Mouse (Mus musculus) midbrain, embryonic 14.5 days (tissue): ENCODE results near the gene Bloc1s2. TPM values are rescaled to one million over a fixed set of nuclear protein-coding genes. Genes with fewer than 3 reads are reported as not detected.

Experiments used
- ATAC-seq: fragments of 200-750 bp; cut with Nextera tagmentation; 2 replicates; pipeline ENCODE4 v1.8.0; 2017; ENCODE audit warnings: moderate number of reproducible peaks, moderate library complexity; ENCODE audit not compliant: low FRiP score, low TSS enrichment
- DNase-seq: peaks from one replicate; pipeline ENCODE4 v3.0.0-alpha.2; 2015
- H3K27ac ChIP-seq: fragments of 300-500 bp; sonication (generic); replicated peaks from 2 replicates; pipeline ENCODE4 v1.5.1; 2014; ENCODE audit warnings: mild to moderate bottlenecking, low read depth, low read length, moderate library complexity
- H3K27me3 ChIP-seq: fragments of 300-500 bp; sonication (generic); 2 replicates; pipeline ENCODE4 v1.6.1; 2014; ENCODE audit warnings: low read length, control low read depth, mixed read lengths; ENCODE audit not compliant: control insufficient read depth, insufficient read depth
- H3K36me3 ChIP-seq: fragments of 300-500 bp; sonication (generic); 2 replicates; pipeline ENCODE4 v1.6.1; 2014; ENCODE audit warnings: low read length, control low read depth; ENCODE audit not compliant: control insufficient read depth, insufficient read depth
- H3K4me1 ChIP-seq: fragments of 300-500 bp; sonication (generic); 2 replicates; pipeline ENCODE4 v1.6.1; 2014; ENCODE audit warnings: mild to moderate bottlenecking, antibody characterized with exemption, low read length, control low read depth; ENCODE audit not compliant: control insufficient read depth, insufficient read depth
- H3K4me2 ChIP-seq: fragments of 300-500 bp; sonication (generic); 2 replicates; pipeline ENCODE4 v1.6.1; 2014; ENCODE audit warnings: mild to moderate bottlenecking, low read length, moderate library complexity
- H3K4me3 ChIP-seq: fragments of 300-500 bp; sonication (generic); replicated peaks from 2 replicates; pipeline ENCODE4 v1.5.1; 2014; ENCODE audit warnings: low read depth, low read length
- H3K9ac ChIP-seq: fragments of 300-500 bp; sonication (generic); replicated peaks from 2 replicates; pipeline ENCODE4 v1.6.1; 2014; ENCODE audit warnings: mild to moderate bottlenecking, low read length, moderate library complexity
- H3K9me3 ChIP-seq: fragments of 300-500 bp; sonication (generic); 2 replicates; pipeline ENCODE4 v1.6.1; 2016; ENCODE audit warnings: low read length, control low read depth, mixed read lengths; ENCODE audit not compliant: control insufficient read depth
- WGBS: fragments of 180-500 bp; shearing (Covaris S2); extraction: QIAGEN DNeasy Blood & Tissue Kit; methylation state at CpG from one replicate; pipeline ENCODE4 v1.1.7; 2014; 5-methylcytosine and 5-hydroxymethylcytosine counted together
- polyA plus RNA-seq: library from polyadenylated mRNA; unstranded; fragments of >200 nt; fragmentation: Nextera tagmentation; extraction: Ambion mirVana; gene quantifications from 2 replicates; pipeline ENCODE4 v1.2.1, GENCODE M21; 2014

Gene Bloc1s2
- polyA plus RNA-seq, result 166 and 176 TPM in 2 replicates

DNA sequence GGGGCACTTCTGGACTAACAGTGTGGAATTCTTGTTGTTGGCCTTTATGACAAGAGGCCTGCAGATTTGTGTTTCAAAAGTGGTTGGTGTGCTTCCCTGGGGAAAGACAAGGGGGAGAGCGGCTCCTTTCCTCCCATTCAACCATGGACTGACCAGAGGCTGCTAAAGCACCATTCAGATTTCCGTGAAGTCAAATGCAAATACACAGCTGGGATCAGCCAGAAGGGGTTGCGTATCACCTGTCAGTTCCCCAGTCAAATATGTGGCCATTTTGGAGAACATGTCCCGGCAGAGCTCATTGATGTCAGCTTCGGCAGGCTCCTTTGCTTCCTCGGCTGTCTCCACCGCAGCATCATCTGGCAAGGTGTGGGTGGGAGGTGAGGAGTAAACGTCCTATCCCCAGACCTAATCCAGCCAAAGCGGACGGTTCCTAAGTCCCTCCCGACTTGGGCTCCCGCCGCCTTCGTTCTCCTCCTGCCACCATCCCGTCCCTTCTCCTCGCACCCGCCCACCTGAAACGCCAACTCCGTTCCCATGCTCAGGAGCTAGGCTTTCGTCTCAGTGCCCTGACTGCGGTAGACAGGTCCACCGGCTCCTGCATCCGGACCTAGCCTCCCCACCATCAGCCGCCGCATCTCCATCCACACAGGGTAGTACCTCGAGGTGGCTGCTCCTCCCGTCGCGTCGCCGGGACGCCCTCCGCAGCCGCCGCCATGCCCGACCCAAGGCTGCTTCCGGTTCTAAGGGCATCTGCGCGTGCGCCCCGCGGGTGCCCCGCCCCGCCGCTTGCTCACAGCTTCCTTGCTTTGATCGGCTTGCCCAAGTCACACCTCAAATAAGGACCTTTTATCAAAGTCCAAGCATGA lies at the start of gene Bloc1s2:
Bloc1s2 (minus strand) TSS at position 745 of the 866 bp plus-strand sequence.
- DNase-seq, result peak; percentile 93
- no peaks in the 10 kb centered on the region for H3K9me3 ChIP-seq
- H3K4me1 ChIP-seq, result peaks cover 13% of the 10 kb centered on the region
- peak within 1 kb of the TSS; percentile 75 for H3K9ac ChIP-seq
- peak within 1 kb of the TSS; percentile 67 for H3K4me3 ChIP-seq
- peak; percentile 66 for ATAC-seq
- H3K27ac ChIP-seq, result peak within 1 kb of the TSS; percentile 66
- H3K4me2 ChIP-seq, result peak within 1 kb of the TSS; percentile 60
- WGBS, result 2% methylated on average over 46 of the region's 46 CpGs
- H3K36me3 ChIP-seq, result peaks cover 29% of the 10 kb centered on the region
- H3K27me3 ChIP-seq, result no peaks in the 10 kb centered on the region

DNA sequence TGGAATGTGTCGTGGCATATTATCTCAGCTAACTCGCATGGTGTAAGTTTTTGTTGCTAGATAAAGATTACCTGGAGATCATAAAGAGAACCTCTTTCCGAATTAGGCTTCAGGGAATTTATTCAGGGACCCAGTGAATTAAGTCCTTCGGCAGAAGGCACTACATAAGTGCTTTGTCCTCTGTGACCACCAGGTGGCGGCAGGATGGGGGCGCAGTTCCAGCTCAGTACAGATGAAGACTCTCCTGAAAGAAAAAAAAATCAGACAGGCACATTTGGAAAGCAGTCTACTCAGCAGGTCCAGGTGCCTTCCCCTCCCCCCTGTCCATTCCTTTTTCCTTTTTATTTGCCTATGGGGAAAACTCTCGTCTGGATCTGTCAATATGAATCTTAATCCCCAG lies 48.9 kb upstream of the Bloc1s2 start:
- Histone ChIP-seq H3K4me2 (no peak overlapping the region), H3K27me3 (no peaks in the 10 kb centered on the region), H3K9me3 (no peaks in the 10 kb centered on the region), H3K9ac (no peak overlapping the region), H3K36me3 (no peaks in the 10 kb centered on the region), H3K27ac (no peak overlapping the region), H3K4me3 (no peak overlapping the region), H3K4me1 (no peaks in the 10 kb centered on the region)
- no peak for ATAC-seq
- 8% methylated on average over 7 of the region's 7 CpGs for WGBS
- DNase-seq, result peak; percentile 87

DNA sequence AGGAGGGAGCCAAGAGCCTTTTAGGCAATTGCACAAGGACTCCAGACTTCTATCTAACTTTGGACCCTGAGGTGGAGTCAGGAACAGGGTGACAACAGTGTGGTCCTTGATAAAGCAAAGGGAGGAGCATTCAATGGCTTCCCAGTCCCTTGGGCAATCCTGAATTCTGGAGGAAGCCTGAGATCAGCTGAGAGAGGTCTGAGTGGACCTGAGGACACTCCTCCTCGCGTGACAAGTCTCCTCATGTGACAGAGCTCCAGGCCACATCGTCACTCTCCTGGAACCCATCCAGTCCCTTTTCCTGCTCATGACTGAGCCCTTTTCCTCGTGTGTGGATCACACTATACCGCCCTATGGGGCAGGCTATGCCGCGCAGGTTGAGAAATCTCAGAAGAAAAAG lies 47.7 kb upstream of the Bloc1s2 start:
- Histone ChIP-seq H3K4me2 (no peak overlapping the region), H3K27me3 (no peaks in the 10 kb centered on the region), H3K9ac (no peak overlapping the region), H3K36me3 (no peaks in the 10 kb centered on the region), H3K27ac (no peak overlapping the region), H3K9me3 (no peaks in the 10 kb centered on the region), H3K4me1 (no peaks in the 10 kb centered on the region), H3K4me3 (no peak overlapping the region)
- DNase-seq, result no peak
- ATAC-seq, result no peak
- WGBS, result 85% methylated on average over 7 of the region's 7 CpGs

DNA sequence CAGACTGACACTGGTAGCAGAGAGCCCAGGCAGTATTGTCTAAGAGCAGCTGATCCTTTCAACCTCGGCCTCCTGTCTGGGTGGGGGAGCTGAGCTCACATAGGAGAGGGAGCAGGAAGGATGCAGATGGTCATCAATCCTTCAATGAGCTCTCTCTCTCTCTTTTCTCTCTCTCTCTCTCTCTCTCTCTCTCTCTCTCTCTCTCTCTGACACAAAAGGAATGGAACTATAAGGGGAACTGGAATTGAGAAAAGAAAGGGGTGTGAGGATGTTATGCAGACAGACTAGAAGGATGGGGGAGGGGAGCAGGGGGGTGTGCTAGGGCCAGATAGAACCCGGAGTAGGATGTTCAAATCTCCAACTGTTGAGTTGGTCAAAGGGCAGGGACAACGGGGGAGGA lies 46.1 kb upstream of the Bloc1s2 start, which contains the start of gene Pkd2l1:
Pkd2l1 (minus strand) TSS at position 101 of the 400 bp plus-strand sequence.
- H3K27ac ChIP-seq, result no peak within 1 kb of the TSS
- H3K36me3 ChIP-seq, result no peaks in the 10 kb centered on the region
- H3K4me2 ChIP-seq, result no peak within 1 kb of the TSS
- no peak for DNase-seq
- no peaks in the 10 kb centered on the region for H3K9me3 ChIP-seq
- 42% methylated on average over 3 of the region's 3 CpGs for WGBS
- no peaks in the 10 kb centered on the region for H3K4me1 ChIP-seq
- no peak within 1 kb of the TSS for H3K9ac ChIP-seq
- H3K4me3 ChIP-seq, result no peak within 1 kb of the TSS
- no peaks in the 10 kb centered on the region for H3K27me3 ChIP-seq
- no peak for ATAC-seq

DNA sequence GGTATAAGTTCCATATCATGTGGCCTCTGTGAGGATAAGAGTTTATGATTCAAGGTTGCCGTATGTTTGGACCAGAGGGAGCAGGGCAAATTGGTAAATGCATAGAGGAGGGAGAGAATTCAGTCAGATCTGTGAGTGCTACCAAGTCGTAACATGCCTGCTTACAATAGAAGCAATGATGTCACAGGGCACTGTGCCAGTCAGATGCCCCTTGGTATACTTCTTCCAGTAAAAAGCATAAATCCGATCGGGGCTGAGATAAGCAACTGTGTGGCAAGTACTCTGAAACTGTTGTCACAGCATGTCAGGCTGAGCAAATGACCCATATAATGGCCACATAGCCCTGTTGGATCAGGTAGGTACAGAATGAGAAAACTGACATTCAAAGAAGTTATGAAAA lies 42.8 kb upstream of the Bloc1s2 start:
- Histone ChIP-seq H3K9ac (no peak overlapping the region), H3K9me3 (no peaks in the 10 kb centered on the region), H3K4me2 (no peak overlapping the region), H3K27ac (no peak overlapping the region), H3K4me3 (no peak overlapping the region), H3K4me1 (no peaks in the 10 kb centered on the region), H3K27me3 (no peaks in the 10 kb centered on the region), H3K36me3 (no peaks in the 10 kb centered on the region)
- ATAC-seq, result no peak
- 88% methylated on average over 4 of the region's 4 CpGs for WGBS
- no peak for DNase-seq

DNA sequence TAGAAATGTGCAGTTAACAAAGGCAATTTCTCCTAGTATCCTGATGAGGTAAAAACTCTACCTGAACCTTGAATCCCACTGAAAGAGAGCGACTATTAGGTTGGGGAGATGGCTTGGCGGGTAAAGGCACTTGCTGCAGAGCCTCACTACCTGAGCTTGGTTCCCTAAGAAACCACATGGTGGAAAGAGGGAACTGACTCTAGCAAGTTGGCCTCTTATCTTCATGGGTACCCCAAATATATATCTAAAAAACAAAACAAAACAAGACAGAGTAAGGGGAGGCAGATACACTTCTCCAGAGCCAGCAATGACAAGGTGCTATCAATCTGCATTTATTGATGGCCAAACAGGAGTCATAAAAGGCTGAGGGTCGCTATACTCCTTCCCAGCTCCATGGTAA lies 37.7 kb upstream of the Bloc1s2 start:
- Histone ChIP-seq H3K9ac (no peak overlapping the region), H3K27ac (no peak overlapping the region), H3K27me3 (no peaks in the 10 kb centered on the region), H3K4me2 (no peak overlapping the region), H3K36me3 (no peaks in the 10 kb centered on the region), H3K4me1 (no peaks in the 10 kb centered on the region), H3K4me3 (no peak overlapping the region), H3K9me3 (no peaks in the 10 kb centered on the region)
- 79% methylated on average over 3 of the region's 3 CpGs for WGBS
- ATAC-seq (no peak), DNase-seq (no peak)

DNA sequence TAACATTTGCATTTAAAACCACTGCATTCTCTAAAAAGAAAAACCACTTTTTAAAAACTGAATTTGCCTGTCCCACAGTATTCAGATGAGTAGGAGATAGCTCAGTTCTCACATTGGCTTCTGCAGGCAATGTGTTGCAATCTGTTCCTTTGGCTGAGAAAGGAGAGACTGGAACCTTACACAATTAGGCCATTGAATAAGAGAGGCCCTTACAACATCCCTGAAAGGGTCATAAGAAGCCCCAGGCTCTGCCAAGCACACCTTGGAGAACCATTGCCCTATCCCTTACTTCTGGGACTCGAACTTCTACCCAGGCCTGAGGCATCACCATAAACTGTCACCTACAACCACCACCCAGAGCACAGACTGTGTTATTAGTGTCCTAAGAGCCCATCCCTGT lies 34.3 kb upstream of the Bloc1s2 start:
- H3K9me3 ChIP-seq, result peaks cover 6% of the 10 kb centered on the region; the same call in 1 of the 2 replicates
- no peak for DNase-seq
- no peaks in the 10 kb centered on the region for H3K36me3 ChIP-seq
- no peaks in the 10 kb centered on the region for H3K4me1 ChIP-seq
- no peaks in the 10 kb centered on the region for H3K27me3 ChIP-seq
- no peak overlapping the region for H3K4me2 ChIP-seq
- no peak overlapping the region for H3K4me3 ChIP-seq
- ATAC-seq, result no peak
- WGBS, result 83% methylated on average over 1 of the region's 1 CpGs
- no peak overlapping the region for H3K9ac ChIP-seq
- H3K27ac ChIP-seq, result no peak overlapping the region

DNA sequence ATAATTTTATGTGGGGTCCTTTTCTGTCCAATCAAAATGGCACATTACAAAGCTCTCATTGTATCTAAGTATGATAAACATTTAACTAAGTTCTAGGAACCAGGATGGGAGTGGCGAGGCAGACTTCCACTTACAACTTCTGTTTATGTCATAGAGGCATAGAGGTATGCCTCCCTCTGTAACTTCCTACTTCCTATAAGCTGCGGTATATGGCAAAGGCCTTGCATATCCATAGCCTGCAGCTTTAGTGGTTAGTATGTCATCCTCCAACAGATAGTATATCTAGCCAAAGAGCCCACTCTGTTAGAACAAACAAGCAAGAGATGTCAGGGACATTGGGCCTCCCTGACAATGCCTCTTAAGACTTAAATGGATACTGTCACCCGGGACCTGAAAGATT lies 30.5 kb upstream of the Bloc1s2 start:
- Histone ChIP-seq H3K9ac (no peak overlapping the region), H3K4me2 (no peak overlapping the region), H3K36me3 (no peaks in the 10 kb centered on the region), H3K4me1 (no peaks in the 10 kb centered on the region), H3K9me3 (peaks cover 11% of the 10 kb centered on the region; the same call in 1 of the 2 replicates), H3K27me3 (no peaks in the 10 kb centered on the region), H3K4me3 (no peak overlapping the region), H3K27ac (no peak overlapping the region)
- no peak for DNase-seq
- no peak for ATAC-seq
- 90% methylated on average over 3 of the region's 3 CpGs for WGBS

DNA sequence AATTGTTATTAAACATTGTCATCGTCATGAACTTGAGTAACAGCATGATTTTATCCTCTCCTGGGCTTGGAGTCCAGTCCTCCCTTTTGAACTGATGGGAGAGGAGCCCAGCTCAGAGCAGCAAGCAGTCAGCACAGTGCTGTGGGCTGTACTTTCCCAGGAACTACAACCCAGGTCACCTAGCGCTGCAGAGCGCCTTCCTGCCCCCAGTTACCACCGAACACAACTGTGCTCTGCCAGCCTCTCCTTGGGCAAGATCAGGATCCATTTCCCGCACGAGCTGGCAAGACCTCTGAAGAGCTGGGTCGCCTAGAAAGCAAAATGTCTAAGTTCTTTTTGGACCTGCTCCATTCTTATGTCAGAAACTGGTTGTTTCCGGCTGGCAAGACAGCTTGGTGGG lies 28.6 kb upstream of the Bloc1s2 start:
- WGBS, result 74% methylated on average over 8 of the region's 8 CpGs
- no peak for ATAC-seq

More for the DNA sequence above, 28.6 kb upstream of the Bloc1s2 start:
- peaks cover 11% of the 10 kb centered on the region; the same call in 1 of the 2 replicates for H3K9me3 ChIP-seq
- H3K27me3 ChIP-seq, result no peaks in the 10 kb centered on the region
- H3K4me3 ChIP-seq, result no peak overlapping the region
- H3K4me2 ChIP-seq, result no peak overlapping the region
- DNase-seq, result no peak
- no peak overlapping the region for H3K9ac ChIP-seq
- no peaks in the 10 kb centered on the region for H3K36me3 ChIP-seq
- H3K4me1 ChIP-seq, result no peaks in the 10 kb centered on the region
- no peak overlapping the region for H3K27ac ChIP-seq
